Mouse (Mus musculus) liver, embryonic 14.5 days (tissue): ENCODE results near the gene Kcnma1. TPM values are rescaled to one million over a fixed set of nuclear protein-coding genes. Genes with fewer than 3 reads are reported as not detected.

Experiments used
- ATAC-seq: fragments of 200-750 bp; cut with Nextera tagmentation; 2 replicates; pipeline ENCODE4 v1.8.0; 2017; ENCODE audit warnings: moderate number of reproducible peaks, mild to moderate bottlenecking, moderate library complexity; ENCODE audit not compliant: insufficient read depth
- DNase-seq, 3 experiments: peaks; one replicate each; pipeline ENCODE4 v3.0.0-alpha.2; 2012 to 2013; ENCODE audit warnings: low read depth in 3 of 3, low spot score in 3 of 3
- H3K27ac ChIP-seq: fragments of 300-500 bp; sonication (generic); 2 replicates; pipeline ENCODE4 v1.5.1; 2014; ENCODE audit warnings: moderate library complexity, mild to moderate bottlenecking, control low read depth, inconsistent platforms
- H3K27me3 ChIP-seq: fragments of 300-500 bp; sonication (generic); 2 replicates; pipeline ENCODE4 v1.6.1; 2014; ENCODE audit warnings: mild to moderate bottlenecking, low read length, moderate library complexity; ENCODE audit not compliant: control insufficient read depth, insufficient read depth
- H3K36me3 ChIP-seq: fragments of 300-500 bp; sonication (generic); replicated peaks from 2 replicates; pipeline ENCODE4 v1.6.1; 2014; ENCODE audit warnings: low read depth; ENCODE audit not compliant: control insufficient read depth, insufficient read depth
- H3K4me1 ChIP-seq, 2 experiments: fragments of 200-500 bp in 1 of 2; fragments of 300-500 bp in 1 of 2; sonication (generic) in 1 of 2; replicated peaks; 2 replicates each; pipeline ENCODE4 v1.6.1; 2012 to 2014; ENCODE audit warnings: antibody characterized with exemption in 1 of 2, inconsistent platforms in 1 of 2, low read length in 1 of 2; ENCODE audit not compliant: control insufficient read depth in 2 of 2, insufficient read depth in 2 of 2
- H3K4me2 ChIP-seq: fragments of 300-500 bp; sonication (generic); 2 replicates; pipeline ENCODE4 v1.6.1; 2014; ENCODE audit warnings: low read depth, mild to moderate bottlenecking, control low read depth, moderate library complexity
- H3K4me3 ChIP-seq, 2 experiments: fragments of 200-500 bp in 1 of 2; fragments of 300-500 bp in 1 of 2; sonication (generic) in 1 of 2; 2 replicates each; pipeline ENCODE4 v1.5.1; 2012 to 2014; ENCODE audit warnings: low read depth in 2 of 2, low read length in 2 of 2, mild to moderate bottlenecking in 2 of 2, control low read depth in 1 of 2, inconsistent platforms in 1 of 2, moderate library complexity in 1 of 2; ENCODE audit not compliant: insufficient read depth in 1 of 2
- H3K9ac ChIP-seq: fragments of 300-500 bp; sonication (generic); replicated peaks from 2 replicates; pipeline ENCODE4 v1.6.1; 2014; ENCODE audit warnings: mild to moderate bottlenecking, control low read depth, moderate library complexity
- H3K9me3 ChIP-seq: fragments of 300-500 bp; sonication (generic); 2 replicates; pipeline ENCODE4 v1.6.1; 2016; ENCODE audit warnings: low read length, mixed read lengths; ENCODE audit not compliant: control insufficient read depth
- CTCF ChIP-seq: IDR thresholded peaks from 2 replicates; pipeline ENCODE4 v1.5.1; 2016; ENCODE audit warnings: antibody characterized with exemption, low read depth, control low read depth
- EP300 ChIP-seq: IDR thresholded peaks from 2 replicates; pipeline ENCODE4 v1.6.1; 2016; ENCODE audit warnings: antibody characterized with exemption, low read depth
- WGBS: fragments of 180-500 bp; shearing (Covaris S2); extraction: QIAGEN DNeasy Blood & Tissue Kit; methylation state at CpG from one replicate; pipeline ENCODE4 v1.1.7; 2014; ENCODE audit not compliant: insufficient replicate concordance; 5-methylcytosine and 5-hydroxymethylcytosine counted together
- polyA plus RNA-seq, 2 experiments: library from polyadenylated mRNA; depleted of rRNA in 1 of 2; stranded (reverse) in 1 of 2; unstranded in 1 of 2; fragments of >200 nt; fragmentation: Nextera tagmentation in 1 of 2; extraction: Ambion mirVana in 1 of 2; gene quantifications; 2 replicates each; pipeline versions ENCODE4 v1.2.1 to v1.2.3; 2012 to 2014

The Kcnma1 gene
- polyA plus RNA-seq, 2 experiments: 0.03 TPM; not detected in 1

DNA sequence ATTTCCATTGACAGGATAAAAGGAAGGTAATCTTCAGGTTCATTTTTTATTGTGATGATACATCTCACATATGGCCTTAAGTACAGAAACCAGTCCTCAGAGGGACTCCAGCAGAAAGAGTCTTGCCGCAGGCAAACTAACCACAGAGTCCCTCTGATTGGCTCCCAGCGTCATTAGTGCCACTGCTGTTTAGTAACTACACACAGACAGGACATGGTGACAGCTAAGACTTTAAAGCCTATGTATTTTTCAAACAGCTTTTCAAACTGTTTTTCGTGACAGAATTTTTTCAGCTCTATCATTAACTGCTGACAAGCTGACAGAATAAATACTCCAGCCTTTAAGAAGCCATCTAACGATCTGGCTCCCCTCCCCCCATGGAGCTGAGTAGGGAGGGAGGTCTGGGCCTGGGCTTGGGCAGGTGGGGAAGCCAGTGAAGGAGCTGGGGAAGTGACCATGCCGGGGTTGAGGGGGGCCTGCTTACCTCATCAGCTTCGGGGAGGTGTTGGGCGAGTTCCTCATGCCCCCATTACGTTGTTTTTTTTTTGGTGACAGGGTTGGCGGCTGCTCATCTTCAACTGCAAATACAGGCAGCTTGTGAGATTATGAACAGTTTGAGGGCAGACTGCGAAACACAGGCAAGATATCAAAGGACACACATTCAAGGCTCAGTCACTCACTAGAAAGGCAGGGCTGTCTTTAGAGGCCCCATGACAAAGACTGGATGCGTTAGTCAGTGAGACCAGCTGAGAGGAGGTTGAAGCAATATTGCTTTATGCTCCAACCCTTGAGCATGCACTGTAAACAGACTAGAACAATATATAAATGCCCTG is 628.3 kb downstream of the Kcnma1 start:
- no peak overlapping the region for H3K9ac ChIP-seq
- TF ChIP-seq EP300: no peak
- no peak for TF ChIP-seq CTCF
- H3K4me3 ChIP-seq: no peak overlapping the region
- H3K4me1 ChIP-seq: no peaks in the 10 kb centered on the region
- ATAC-seq (no peak), DNase-seq (no peak)
- WGBS: 27% methylated on average over 11 of the region's 11 CpGs
- no peaks in the 10 kb centered on the region for H3K9me3 ChIP-seq
- H3K27me3 ChIP-seq: no peaks in the 10 kb centered on the region
- H3K4me2 ChIP-seq: no peak overlapping the region
- H3K27ac ChIP-seq: no peak overlapping the region
- H3K36me3 ChIP-seq: no peaks in the 10 kb centered on the region

DNA sequence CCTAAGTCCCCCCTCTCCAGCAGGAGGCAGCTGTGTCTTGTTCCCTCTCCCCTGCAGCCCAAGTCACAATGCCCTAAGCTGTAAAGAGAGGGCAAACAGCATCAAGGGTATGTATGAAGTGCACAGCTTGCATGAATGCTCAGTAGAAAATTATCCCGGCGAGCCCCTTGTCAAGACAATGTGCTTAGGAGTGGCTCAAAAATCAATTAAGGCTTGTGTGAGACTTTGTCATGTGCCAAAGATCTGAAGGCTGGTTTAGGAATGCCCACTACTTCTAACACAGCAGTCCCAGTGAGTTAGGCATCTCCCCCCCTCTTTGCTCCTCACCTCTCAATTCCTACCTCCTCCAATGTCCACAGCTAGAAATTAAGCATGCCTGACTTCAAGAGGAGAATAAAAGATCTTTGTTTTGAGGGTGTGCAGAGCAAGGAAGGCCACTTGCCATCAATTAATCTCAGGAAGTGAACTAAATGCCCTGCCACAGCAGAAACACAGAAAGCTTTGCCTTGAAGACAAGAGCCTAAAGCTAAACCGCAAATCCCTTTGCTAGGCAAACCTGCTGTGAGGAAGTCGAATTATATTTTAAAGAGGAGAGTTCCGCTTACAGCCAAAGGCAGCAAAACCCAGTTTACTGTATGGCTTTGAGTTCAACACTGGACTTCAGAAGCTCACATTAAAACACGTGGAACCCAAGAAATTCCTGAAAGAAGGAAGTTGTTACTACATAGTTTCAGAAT is 635.8 kb downstream of the Kcnma1 start:
- TF ChIP-seq CTCF: no peak
- TF ChIP-seq EP300: no peak
- 35% methylated on average over 6 of the region's 6 CpGs for WGBS
- Histone ChIP-seq H3K27ac (no peak overlapping the region), H3K9me3 (no peaks in the 10 kb centered on the region), H3K4me1 (no peaks in the 10 kb centered on the region), H3K9ac (no peak overlapping the region), H3K36me3 (no peaks in the 10 kb centered on the region), H3K4me2 (no peak overlapping the region), H3K27me3 (no peaks in the 10 kb centered on the region), H3K4me3 (no peak overlapping the region)
- no peak for DNase-seq
- no peak for ATAC-seq

DNA sequence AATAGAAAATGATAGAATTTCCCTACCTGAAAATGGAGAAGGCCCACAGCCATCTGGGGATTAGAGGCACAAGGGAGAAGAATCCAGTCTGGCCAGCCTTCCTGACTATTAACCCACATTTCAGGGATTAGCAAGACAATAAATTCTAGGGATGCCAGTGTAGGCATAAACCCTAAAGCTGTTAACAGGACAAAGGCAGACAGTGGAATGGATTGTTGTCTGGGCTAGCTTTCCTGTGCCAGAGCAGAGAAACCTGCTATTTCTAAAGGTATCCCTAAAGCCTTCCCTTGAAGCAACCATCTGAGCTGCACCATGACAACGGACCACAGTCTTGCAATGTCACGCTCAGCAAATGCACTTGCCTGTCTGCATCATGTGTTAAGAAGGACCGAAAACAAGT is 642.3 kb downstream of the Kcnma1 start:
- H3K27ac ChIP-seq: no peak overlapping the region
- H3K4me3 ChIP-seq: no peak overlapping the region
- H3K4me2 ChIP-seq: no peak overlapping the region
- no peaks in the 10 kb centered on the region for H3K4me1 ChIP-seq
- TF ChIP-seq CTCF (no peak), EP300 (no peak)
- 58% methylated on average over 3 of the region's 3 CpGs for WGBS
- H3K36me3 ChIP-seq: no peaks in the 10 kb centered on the region
- no peaks in the 10 kb centered on the region for H3K9me3 ChIP-seq
- ATAC-seq: no peak
- DNase-seq: no peak
- H3K27me3 ChIP-seq: no peaks in the 10 kb centered on the region
- H3K9ac ChIP-seq: no peak overlapping the region

GRCm38 (mm10) chr14:23360491-23360995 is 653.7 kb downstream of the Kcnma1 start:
- H3K4me1 ChIP-seq: no peaks in the 10 kb centered on the region
- H3K27ac ChIP-seq: no peak overlapping the region
- TF ChIP-seq EP300 (no peak), CTCF (no peak)
- ATAC-seq (no peak), DNase-seq (no peak)
- no peak overlapping the region for H3K4me3 ChIP-seq
- no peaks in the 10 kb centered on the region for H3K9me3 ChIP-seq
- 62% methylated on average over 11 of the region's 11 CpGs for WGBS
- H3K4me2 ChIP-seq: no peak overlapping the region
- H3K9ac ChIP-seq: no peak overlapping the region
- H3K36me3 ChIP-seq: no peaks in the 10 kb centered on the region
- no peaks in the 10 kb centered on the region for H3K27me3 ChIP-seq

DNA sequence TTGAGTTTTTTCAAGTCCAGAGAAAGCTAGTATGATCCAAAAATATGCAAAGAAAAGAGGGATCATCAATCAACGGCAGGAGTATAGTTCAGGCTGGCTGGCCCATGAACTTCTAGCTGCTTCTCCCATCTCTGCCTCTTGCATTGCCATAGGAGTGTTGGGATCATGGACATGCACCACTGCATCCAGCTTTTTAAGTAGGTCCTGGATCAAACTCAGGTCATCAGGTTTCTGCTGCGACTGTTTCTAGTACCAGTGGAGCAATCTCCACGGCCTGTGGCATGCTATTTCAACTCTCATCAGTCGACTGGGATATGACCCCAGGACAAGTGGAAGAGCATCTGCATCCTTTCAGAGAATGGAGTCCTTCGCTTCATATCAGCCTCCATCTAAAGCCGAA is 655.5 kb downstream of the Kcnma1 start:
- Histone ChIP-seq H3K9ac (no peak overlapping the region), H3K4me3 (no peak overlapping the region), H3K4me2 (no peak overlapping the region), H3K27ac (no peak overlapping the region), H3K4me1 (no peaks in the 10 kb centered on the region), H3K36me3 (no peaks in the 10 kb centered on the region), H3K9me3 (no peaks in the 10 kb centered on the region), H3K27me3 (no peaks in the 10 kb centered on the region)
- TF ChIP-seq EP300 (no peak), CTCF (no peak)
- 62% methylated on average over 6 of the region's 6 CpGs for WGBS
- DNase-seq (no peak), ATAC-seq (no peak)
